Mouse (Mus musculus) hindbrain, embryonic 12.5 days (tissue): ENCODE data around the gene Prdm15. TPM values are rescaled to one million over a fixed set of nuclear protein-coding genes. Genes with fewer than 3 reads are reported as not detected.

Source experiments
- ATAC-seq: fragments of 200-750 bp; cut with Nextera tagmentation; 2 replicates; pipeline ENCODE4 v1.8.0; 2017; ENCODE audit warnings: moderate TSS enrichment; ENCODE audit not compliant: low FRiP score
- H3K27ac ChIP-seq: fragments of 300-500 bp; sonication (generic); 2 replicates; pipeline ENCODE4 v1.5.1; 2016; ENCODE audit warnings: mild to moderate bottlenecking
- H3K27me3 ChIP-seq: fragments of 300-500 bp; sonication (generic); 2 replicates; pipeline ENCODE4 v1.6.1; 2016; ENCODE audit warnings: mild to moderate bottlenecking
- H3K36me3 ChIP-seq: fragments of 300-500 bp; sonication (generic); 2 replicates; pipeline ENCODE4 v1.6.1; 2016; ENCODE audit warnings: mild to moderate bottlenecking
- H3K4me1 ChIP-seq: fragments of 300-500 bp; sonication (generic); 2 replicates; pipeline ENCODE4 v1.6.1; 2016
- H3K4me2 ChIP-seq: fragments of 300-500 bp; sonication (generic); replicated peaks from 2 replicates; pipeline ENCODE4 v1.6.1; 2016; ENCODE audit warnings: mild to moderate bottlenecking
- H3K4me3 ChIP-seq: fragments of 300-500 bp; sonication (generic); 2 replicates; pipeline ENCODE4 v1.5.1; 2016; ENCODE audit warnings: mild to moderate bottlenecking
- H3K9ac ChIP-seq: fragments of 300-500 bp; sonication (generic); 2 replicates; pipeline ENCODE4 v1.6.1; 2016; ENCODE audit warnings: mild to moderate bottlenecking, moderate library complexity
- H3K9me3 ChIP-seq: fragments of 300-500 bp; sonication (generic); replicated peaks from 2 replicates; pipeline ENCODE4 v1.6.1; 2016; ENCODE audit warnings: mild to moderate bottlenecking
- WGBS: fragments of 180-500 bp; shearing (Covaris S2); methylation state at CpG from one replicate; pipeline ENCODE4 v1.1.7; 2016; 5-methylcytosine and 5-hydroxymethylcytosine counted together
- microRNA-seq: library from miRNA; unstranded; fragments of <30 nt; microRNA quantifications from one replicate; pipeline ENCODE4, GENCODE M21; 2017
- polyA plus RNA-seq: library from polyadenylated mRNA; unstranded; fragments of >200 nt; fragmentation: Nextera tagmentation; extraction: Ambion mirVana; gene quantifications from 2 replicates; pipeline ENCODE4 v1.2.1, GENCODE M21; 2016

The Prdm15 gene
- polyA plus RNA-seq, 1 experiment from 2014 or later: 15.3 TPM

GRCm38 (mm10) chr16:97763061-97763989 lies 88.3 kb downstream of the Prdm15 start, which contains the start of gene Ripk4:
Gene Ripk4 (minus strand): TSS chr16:97763787.
- 0 out of 2 replicates have a peak, but pooled peaks have one; percentile 43 for ATAC-seq
- H3K9me3 ChIP-seq: no peaks in the 10 kb centered on the region
- H3K27me3 ChIP-seq: peaks cover 69% of the 10 kb centered on the region
- H3K36me3 ChIP-seq: no peaks in the 10 kb centered on the region
- H3K9ac ChIP-seq: peak within 1 kb of the TSS; percentile 45
- H3K4me1 ChIP-seq: peaks cover 11% of the 10 kb centered on the region
- WGBS: under 1% methylated on average over 88 of the region's 88 CpGs
- peak within 1 kb of the TSS; percentile 72 for H3K4me2 ChIP-seq
- no peak within 1 kb of the TSS for H3K27ac ChIP-seq
- peak within 1 kb of the TSS; percentile 44 for H3K4me3 ChIP-seq

GRCm38 (mm10) chr16:97761782-97762181 lies 89.9 kb downstream of the Prdm15 start:
- Histone ChIP-seq H3K9me3 (no peaks in the 10 kb centered on the region), H3K4me2 (no peak overlapping the region), H3K4me1 (peaks cover 11% of the 10 kb centered on the region), H3K36me3 (no peaks in the 10 kb centered on the region), H3K9ac (no peak overlapping the region), H3K27ac (no peak overlapping the region), H3K4me3 (no peak overlapping the region), H3K27me3 (peaks cover 68% of the 10 kb centered on the region)
- no peak for ATAC-seq
- 46% methylated on average over 2 of the region's 2 CpGs for WGBS

GRCm38 (mm10) chr16:97759681-97760080 lies 92.0 kb downstream of the Prdm15 start:
- no peaks in the 10 kb centered on the region for H3K36me3 ChIP-seq
- no peak overlapping the region for H3K4me3 ChIP-seq
- H3K27ac ChIP-seq: no peak overlapping the region
- no peak overlapping the region for H3K9ac ChIP-seq
- H3K4me2 ChIP-seq: no peak overlapping the region
- no peak for ATAC-seq
- peaks cover 11% of the 10 kb centered on the region for H3K4me1 ChIP-seq
- H3K27me3 ChIP-seq: peaks cover 48% of the 10 kb centered on the region
- no peaks in the 10 kb centered on the region for H3K9me3 ChIP-seq
- WGBS: 58% methylated on average over 3 of the region's 3 CpGs

- H3K9ac ChIP-seq: no peak overlapping the region
- no peak overlapping the region for H3K4me2 ChIP-seq
- ATAC-seq: no peak
- WGBS: 95% methylated on average over 2 of the region's 2 CpGs
- H3K9me3 ChIP-seq: no peaks in the 10 kb centered on the region
- H3K36me3 ChIP-seq: no peaks in the 10 kb centered on the region
- H3K27me3 ChIP-seq: peaks cover 34% of the 10 kb centered on the region
- H3K27ac ChIP-seq: no peak overlapping the region
- H3K4me1 ChIP-seq: peaks cover 4% of the 10 kb centered on the region; the same call in 1 of the 2 replicates
- H3K4me3 ChIP-seq: no peak overlapping the region
Observed at GRCm38 (mm10) chr16:97758288-97758687, 93.4 kb downstream of the Prdm15 start.

- ATAC-seq: no peak
- no peak overlapping the region for H3K4me2 ChIP-seq
Observed at GRCm38 (mm10) chr16:97756460-97756859, 95.2 kb downstream of the Prdm15 start.

GRCm38 (mm10) chr16:97752316-97752941 lies 99.2 kb downstream of the Prdm15 start:
- no peak overlapping the region for H3K4me3 ChIP-seq
- no peaks in the 10 kb centered on the region for H3K36me3 ChIP-seq
- no peaks in the 10 kb centered on the region for H3K4me1 ChIP-seq
- no peaks in the 10 kb centered on the region for H3K27me3 ChIP-seq
- no peak overlapping the region for H3K27ac ChIP-seq
- H3K9ac ChIP-seq: no peak overlapping the region
- 90% methylated on average over 3 of the region's 3 CpGs for WGBS
- no peak for ATAC-seq
- H3K9me3 ChIP-seq: no peaks in the 10 kb centered on the region
- H3K4me2 ChIP-seq: no peak overlapping the region

More at GRCm38 (mm10) chr16:97756460-97756859, 95.2 kb downstream of the Prdm15 start:
- Histone ChIP-seq H3K4me1 (no peaks in the 10 kb centered on the region), H3K9ac (no peak overlapping the region), H3K27ac (no peak overlapping the region), H3K9me3 (no peaks in the 10 kb centered on the region), H3K27me3 (peaks cover 16% of the 10 kb centered on the region), H3K36me3 (no peaks in the 10 kb centered on the region), H3K4me3 (no peak overlapping the region)
- WGBS: 76% methylated on average over 2 of the region's 2 CpGs

- Histone ChIP-seq H3K27ac (no peak overlapping the region), H3K27me3 (no peaks in the 10 kb centered on the region), H3K9me3 (no peaks in the 10 kb centered on the region), H3K9ac (no peak overlapping the region), H3K36me3 (no peaks in the 10 kb centered on the region), H3K4me2 (no peak overlapping the region), H3K4me3 (no peak overlapping the region), H3K4me1 (no peaks in the 10 kb centered on the region)
- 76% methylated on average over 8 of the region's 8 CpGs for WGBS
- no peak for ATAC-seq
Observed at GRCm38 (mm10) chr16:97751884-97752283, 99.8 kb downstream of the Prdm15 start.

GRCm38 (mm10) chr16:97748421-97748820 lies 103.2 kb downstream of the Prdm15 start:
- no peak for ATAC-seq
- no peaks in the 10 kb centered on the region for H3K4me1 ChIP-seq
- H3K4me3 ChIP-seq: no peak overlapping the region
- H3K9me3 ChIP-seq: no peaks in the 10 kb centered on the region
- H3K4me2 ChIP-seq: no peak overlapping the region
- no peaks in the 10 kb centered on the region for H3K36me3 ChIP-seq
- no peaks in the 10 kb centered on the region for H3K27me3 ChIP-seq
- 90% methylated on average over 6 of the region's 6 CpGs for WGBS
- no peak overlapping the region for H3K27ac ChIP-seq
- no peak overlapping the region for H3K9ac ChIP-seq

Small RNA genes within 50 kb of the gene (microRNA-seq; reads per million reads assigned to microRNA genes)
- not detected for gene Mir6964

Other genes starting within 250 kb of the Prdm15 start
- 0.38 and 0.41 TPM in 2 replicates for gene Tmprss2, start 240.7 kb downstream of the Prdm15 start, polyA plus RNA-seq
- gene Ripk4, start 88.1 kb downstream of the Prdm15 start, polyA plus RNA-seq: 2.2 and 2.8 TPM in 2 replicates
- 17.6 and 20.4 TPM in 2 replicates for gene C2cd2, start 110.7 kb upstream of the Prdm15 start, polyA plus RNA-seq
- gene Zbtb21, start 110.8 kb upstream of the Prdm15 start, polyA plus RNA-seq: 15.1 and 16.5 TPM in 2 replicates
- 17.0 and 17.2 TPM in 2 replicates for gene B230307C23Rik, start 145.5 kb upstream of the Prdm15 start, polyA plus RNA-seq
- 20.1 and 20.3 TPM in 2 replicates for gene A630089N07Rik, start 230.6 kb upstream of the Prdm15 start, polyA plus RNA-seq